Mouse (Mus musculus): ENCODE measurements around the gene Kmt2e. TPM values are rescaled to one million over a fixed set of nuclear protein-coding genes. Genes with fewer than 3 reads are reported as not detected.

Gene Kmt2e
- polyA plus RNA-seq, 1 experiment from 2014 or later = 63.4 TPM

- no peak for ATAC-seq (ENCODE audit: insufficient number of reproducible peaks, insufficient read depth, low FRiP score, low read depth)
- H3K9ac ChIP-seq (ENCODE audit: low read length) = no peak overlapping the region
- H3K27ac ChIP-seq (replicated peaks in 1 of 2; ENCODE audit: control insufficient read depth in 1 of 2, insufficient read depth in 1 of 2, low read depth in 2 of 2, low read length in 2 of 2) = no peak overlapping the region
- H3K9me3 ChIP-seq (ENCODE audit: control insufficient read depth, low read length) = no peaks in the 10 kb centered on the region
- peaks cover 36% of the 10 kb centered on the region for H3K36me3 ChIP-seq (ENCODE audit: control insufficient read depth, insufficient read depth, low read length)
- H3K4me3 ChIP-seq (ENCODE audit: control insufficient read depth in 1 of 2, insufficient read depth in 1 of 2, low read depth in 1 of 2, low read length in 2 of 2) = no peak overlapping the region
- H3K27me3 ChIP-seq (ENCODE audit: control insufficient read depth, insufficient read depth, low read length) = no peaks in the 10 kb centered on the region
- WGBS = 88% methylated on average over 10 of the region's 10 CpGs
- H3K4me2 ChIP-seq (ENCODE audit: low read length) = no peak overlapping the region
- H3K4me1 ChIP-seq (ENCODE audit: control insufficient read depth in 2 of 2, insufficient read depth in 2 of 2, low read length in 2 of 2) = peaks cover 24 to 74% of the 10 kb centered on the region in 2 experiments
Observed at GRCm38 (mm10) chr5:23411640-23412039, 22.6 kb upstream of the Kmt2e start.

- Histone ChIP-seq H3K36me3 (ENCODE audit: control insufficient read depth, insufficient read depth, low read length) (peaks cover 40% of the 10 kb centered on the region), H3K4me3 (ENCODE audit: control insufficient read depth in 1 of 2, insufficient read depth in 1 of 2, low read depth in 1 of 2, low read length in 2 of 2) (no peak overlapping the region), H3K4me2 (ENCODE audit: low read length) (no peak overlapping the region), H3K27me3 (ENCODE audit: control insufficient read depth, insufficient read depth, low read length) (no peaks in the 10 kb centered on the region), H3K9ac (ENCODE audit: low read length) (no peak overlapping the region), H3K4me1 (ENCODE audit: control insufficient read depth in 2 of 2, insufficient read depth in 2 of 2, low read length in 2 of 2) (peaks cover 24 to 81% of the 10 kb centered on the region in 2 experiments), H3K27ac (replicated peaks in 1 of 2; ENCODE audit: control insufficient read depth in 1 of 2, insufficient read depth in 1 of 2, low read depth in 2 of 2, low read length in 2 of 2) (no peak overlapping the region), H3K9me3 (ENCODE audit: control insufficient read depth, low read length) (no peaks in the 10 kb centered on the region)
- WGBS = 50% methylated on average over 5 of the region's 5 CpGs
- no peak for ATAC-seq (ENCODE audit: insufficient number of reproducible peaks, insufficient read depth, low FRiP score, low read depth)
Observed at GRCm38 (mm10) chr5:23412247-23412948, 21.8 kb upstream of the Kmt2e start.

- H3K4me2 ChIP-seq (ENCODE audit: low read length) = no peak overlapping the region
- H3K27me3 ChIP-seq (ENCODE audit: control insufficient read depth, insufficient read depth, low read length) = no peaks in the 10 kb centered on the region
- no peak overlapping the region for H3K9ac ChIP-seq (ENCODE audit: low read length)
- H3K9me3 ChIP-seq (ENCODE audit: control insufficient read depth, low read length) = no peaks in the 10 kb centered on the region
- peaks cover 40% of the 10 kb centered on the region for H3K36me3 ChIP-seq (ENCODE audit: control insufficient read depth, insufficient read depth, low read length)
- H3K27ac ChIP-seq (replicated peaks in 1 of 2; ENCODE audit: control insufficient read depth in 1 of 2, insufficient read depth in 1 of 2, low read depth in 2 of 2, low read length in 2 of 2) = no peak overlapping the region
- H3K4me3 ChIP-seq (ENCODE audit: control insufficient read depth in 1 of 2, insufficient read depth in 1 of 2, low read depth in 1 of 2, low read length in 2 of 2) = no peak overlapping the region
- WGBS = 75% methylated on average over 4 of the region's 4 CpGs
- ATAC-seq (ENCODE audit: insufficient number of reproducible peaks, insufficient read depth, low FRiP score, low read depth) = no peak
- peaks cover 24 to 85% of the 10 kb centered on the region in 2 experiments for H3K4me1 ChIP-seq (ENCODE audit: control insufficient read depth in 2 of 2, insufficient read depth in 2 of 2, low read length in 2 of 2)
Observed at GRCm38 (mm10) chr5:23413058-23413457, 21.2 kb upstream of the Kmt2e start.

GRCm38 (mm10) chr5:23413575-23414470, 20.4 kb upstream of the Kmt2e start:
- Histone ChIP-seq H3K27me3 (ENCODE audit: control insufficient read depth, insufficient read depth, low read length) (no peaks in the 10 kb centered on the region), H3K4me3 (ENCODE audit: control insufficient read depth in 1 of 2, insufficient read depth in 1 of 2, low read depth in 1 of 2, low read length in 2 of 2) (no peak overlapping the region), H3K9ac (ENCODE audit: low read length) (no peak overlapping the region), H3K36me3 (ENCODE audit: control insufficient read depth, insufficient read depth, low read length) (peaks cover 40% of the 10 kb centered on the region), H3K9me3 (ENCODE audit: control insufficient read depth, low read length) (no peaks in the 10 kb centered on the region), H3K27ac (replicated peaks in 1 of 2; ENCODE audit: control insufficient read depth in 1 of 2, insufficient read depth in 1 of 2, low read depth in 2 of 2, low read length in 2 of 2) (peak overlapping the region; percentile 63 to 68), H3K4me1 (ENCODE audit: control insufficient read depth in 2 of 2, insufficient read depth in 2 of 2, low read length in 2 of 2) (peaks cover 24 to 80% of the 10 kb centered on the region in 2 experiments), H3K4me2 (ENCODE audit: low read length) (peak overlapping the region; percentile 6; the same call in 1 of the 2 replicates)
- ATAC-seq (ENCODE audit: insufficient number of reproducible peaks, insufficient read depth, low FRiP score, low read depth) = no peak
- 58% methylated on average over 12 of the region's 12 CpGs for WGBS

GRCm38 (mm10) chr5:23414490-23415126, 19.6 kb upstream of the Kmt2e start:
- WGBS = 41% methylated on average over 4 of the region's 4 CpGs
- no peaks in the 10 kb centered on the region for H3K27me3 ChIP-seq (ENCODE audit: control insufficient read depth, insufficient read depth, low read length)
- H3K9ac ChIP-seq (ENCODE audit: low read length) = no peak overlapping the region
- no peak overlapping the region for H3K4me3 ChIP-seq (ENCODE audit: control insufficient read depth in 1 of 2, insufficient read depth in 1 of 2, low read depth in 1 of 2, low read length in 2 of 2)
- ATAC-seq (ENCODE audit: insufficient number of reproducible peaks, insufficient read depth, low FRiP score, low read depth) = no peak
- H3K4me1 ChIP-seq (ENCODE audit: control insufficient read depth in 2 of 2, insufficient read depth in 2 of 2, low read length in 2 of 2) = peaks cover 24 to 84% of the 10 kb centered on the region in 2 experiments
- no peaks in the 10 kb centered on the region for H3K9me3 ChIP-seq (ENCODE audit: control insufficient read depth, low read length)
- peak overlapping the region; percentile 63 to 68; a peak in 3 of 4 replicates for H3K27ac ChIP-seq (replicated peaks in 1 of 2; ENCODE audit: control insufficient read depth in 1 of 2, insufficient read depth in 1 of 2, low read depth in 2 of 2, low read length in 2 of 2)
- H3K4me2 ChIP-seq (ENCODE audit: low read length) = peak overlapping the region; percentile 19
- H3K36me3 ChIP-seq (ENCODE audit: control insufficient read depth, insufficient read depth, low read length) = peaks cover 32% of the 10 kb centered on the region

GRCm38 (mm10) chr5:23415571-23416285, 18.5 kb upstream of the Kmt2e start:
- ATAC-seq (ENCODE audit: insufficient number of reproducible peaks, insufficient read depth, low FRiP score, low read depth) = no peak
- Histone ChIP-seq H3K4me1 (ENCODE audit: control insufficient read depth in 2 of 2, insufficient read depth in 2 of 2, low read length in 2 of 2) (peaks cover 19 to 85% of the 10 kb centered on the region in 2 experiments), H3K27ac (replicated peaks in 1 of 2; ENCODE audit: control insufficient read depth in 1 of 2, insufficient read depth in 1 of 2, low read depth in 2 of 2, low read length in 2 of 2) (peak overlapping the region; percentile 53 to 71; a peak in 3 of 4 replicates), H3K9ac (ENCODE audit: low read length) (peak overlapping the region; percentile 26; the same call in 1 of the 2 replicates), H3K9me3 (ENCODE audit: control insufficient read depth, low read length) (no peaks in the 10 kb centered on the region), H3K27me3 (ENCODE audit: control insufficient read depth, insufficient read depth, low read length) (no peaks in the 10 kb centered on the region), H3K4me3 (ENCODE audit: control insufficient read depth in 1 of 2, insufficient read depth in 1 of 2, low read depth in 1 of 2, low read length in 2 of 2) (no peak overlapping the region), H3K36me3 (ENCODE audit: control insufficient read depth, insufficient read depth, low read length) (peaks cover 26% of the 10 kb centered on the region), H3K4me2 (ENCODE audit: low read length) (peak overlapping the region; percentile 29)
- WGBS = 16% methylated on average over 7 of the region's 7 CpGs

- H3K9me3 ChIP-seq (ENCODE audit: control insufficient read depth, low read length) = no peaks in the 10 kb centered on the region
- WGBS = 35% methylated on average over 6 of the region's 6 CpGs
- peak overlapping the region; percentile 26; the same call in 1 of the 2 replicates for H3K9ac ChIP-seq (ENCODE audit: low read length)
- peak overlapping the region; percentile 29 for H3K4me2 ChIP-seq (ENCODE audit: low read length)
- no peaks in the 10 kb centered on the region for H3K27me3 ChIP-seq (ENCODE audit: control insufficient read depth, insufficient read depth, low read length)
- no peak overlapping the region for H3K4me3 ChIP-seq (ENCODE audit: control insufficient read depth in 1 of 2, insufficient read depth in 1 of 2, low read depth in 1 of 2, low read length in 2 of 2)
- peaks cover 26% of the 10 kb centered on the region for H3K36me3 ChIP-seq (ENCODE audit: control insufficient read depth, insufficient read depth, low read length)
- H3K27ac ChIP-seq (replicated peaks in 1 of 2; ENCODE audit: control insufficient read depth in 1 of 2, insufficient read depth in 1 of 2, low read depth in 2 of 2, low read length in 2 of 2) = peak overlapping the region; percentile 53 to 71; a peak in 3 of 4 replicates
- H3K4me1 ChIP-seq (ENCODE audit: control insufficient read depth in 2 of 2, insufficient read depth in 2 of 2, low read length in 2 of 2) = peaks cover 19 to 81% of the 10 kb centered on the region in 2 experiments
- ATAC-seq (ENCODE audit: insufficient number of reproducible peaks, insufficient read depth, low FRiP score, low read depth) = no peak
Observed at GRCm38 (mm10) chr5:23416286-23416643, 18.0 kb upstream of the Kmt2e start.

Data from heart, embryonic 14.5 days (tissue).